In genomic region chr2:25607761-25608622, GRCm38 (mm10) we compare ENCODE assay signal across 8 mouse cellular contexts. TPM values are rescaled to one million over a fixed set of nuclear protein-coding genes. Genes with fewer than 3 reads are reported as not detected.
DNase-seq lines count a peak whose midpoint lies in the region; ATAC-seq and TF ChIP-seq lines count a peak whose summit lies in the region.

TSS of gene Rabl6 (minus strand) at chr2:25608521.

- peaks cover 43% of the 10 kb centered on the region for H3K27me3 ChIP-seq in E14TG2a.4 (ENCODE audit: insufficient read depth, low read length)
- H3K27me3 ChIP-seq in forebrain, embryonic 13.5 days = no peaks in the 10 kb centered on the region; the same call in 1 of the 2 replicates
- H3K27me3 ChIP-seq in liver, postnatal 0 days (ENCODE audit: insufficient read depth, low read length) = no peaks in the 10 kb centered on the region
- no peaks in the 10 kb centered on the region for H3K27me3 ChIP-seq in neural tube, embryonic 14.5 days (ENCODE audit: control insufficient read depth, insufficient read depth, low read length)

- H3K4me3 ChIP-seq in E14TG2a.4 (replicated peaks; ENCODE audit: low read length) = peak within 1 kb of the TSS; percentile 96
- peak within 1 kb of the TSS; percentile 100 for H3K4me3 ChIP-seq in forebrain, embryonic 13.5 days
- peak within 1 kb of the TSS; percentile 90 for H3K4me3 ChIP-seq in liver, postnatal 0 days (ENCODE audit: low read depth, low read length)
- peak within 1 kb of the TSS; percentile 100 for H3K4me3 ChIP-seq in neural tube, embryonic 14.5 days (ENCODE audit: low read depth, low read length)

- peak within 1 kb of the TSS; percentile 95 for H3K9ac ChIP-seq in forebrain, embryonic 13.5 days
- H3K9ac ChIP-seq in liver, postnatal 0 days (replicated peaks) = peak within 1 kb of the TSS; percentile 98
- H3K9ac ChIP-seq in neural tube, embryonic 14.5 days (replicated peaks; ENCODE audit: low read depth, low read length) = peak within 1 kb of the TSS; percentile 94

- H3K9me3 ChIP-seq in E14TG2a.4 (ENCODE audit: low read length) = no peaks in the 10 kb centered on the region
- H3K9me3 ChIP-seq in forebrain, embryonic 13.5 days (replicated peaks) = no peaks in the 10 kb centered on the region
- H3K9me3 ChIP-seq in liver, postnatal 0 days (ENCODE audit: low read length) = no peaks in the 10 kb centered on the region
- no peaks in the 10 kb centered on the region for H3K9me3 ChIP-seq in neural tube, embryonic 14.5 days (ENCODE audit: control insufficient read depth, low read length)

- peak within 1 kb of the TSS; percentile 73 for H3K4me2 ChIP-seq in forebrain, embryonic 13.5 days
- peak within 1 kb of the TSS; percentile 92 for H3K4me2 ChIP-seq in liver, postnatal 0 days (ENCODE audit: low read depth, low read length)
- H3K4me2 ChIP-seq in neural tube, embryonic 14.5 days (ENCODE audit: low read depth, low read length) = peak within 1 kb of the TSS; percentile 60

- peak; percentile 82 for DNase-seq in c-Kit-positive CD71-positive TER-119-positive erythroid progenitor cells, embryonic 14.5 days (ENCODE audit: low spot score)
- DNase-seq in heart, postnatal 10 days = peak; percentile 92 to 93
- peak; percentile 40 for DNase-seq in large intestine, adult 2 months (ENCODE audit: low read depth, low spot score)
- DNase-seq in liver, postnatal 0 days = peak; percentile 87
- DNase-seq in testis, postnatal 10 days (ENCODE audit: low spot score) = peak; percentile 92

- H3K27ac ChIP-seq in forebrain, embryonic 13.5 days = peak within 1 kb of the TSS; percentile 91
- H3K27ac ChIP-seq in liver, postnatal 0 days (ENCODE audit: low read depth) = peak within 1 kb of the TSS; percentile 91
- H3K27ac ChIP-seq in neural tube, embryonic 14.5 days (ENCODE audit: low read depth, low read length) = peak within 1 kb of the TSS; percentile 93

- H3K4me1 ChIP-seq in E14TG2a.4 (replicated peaks; ENCODE audit: low read depth, low read length) = peaks cover 15% of the 10 kb centered on the region
- H3K4me1 ChIP-seq in forebrain, embryonic 13.5 days = peaks cover 19% of the 10 kb centered on the region
- H3K4me1 ChIP-seq in liver, postnatal 0 days (ENCODE audit: insufficient read depth) = peaks cover 21% of the 10 kb centered on the region
- peaks cover 12% of the 10 kb centered on the region for H3K4me1 ChIP-seq in neural tube, embryonic 14.5 days (ENCODE audit: control insufficient read depth, insufficient read depth, low read length)

- TF ChIP-seq EP300 in liver, postnatal 0 days (IDR thresholded peaks at IDR 0.05; ENCODE audit: low read depth) = no peak

- peaks cover 8% of the 10 kb centered on the region for H3K36me3 ChIP-seq in E14TG2a.4 (ENCODE audit: insufficient read depth, low read length)
- peaks cover 4% of the 10 kb centered on the region; the same call in 1 of the 2 replicates for H3K36me3 ChIP-seq in forebrain, embryonic 13.5 days (ENCODE audit: poor library complexity, severe bottlenecking)
- no peaks in the 10 kb centered on the region for H3K36me3 ChIP-seq in liver, postnatal 0 days (replicated peaks; ENCODE audit: insufficient read depth, low read length)
- H3K36me3 ChIP-seq in neural tube, embryonic 14.5 days (ENCODE audit: control insufficient read depth, insufficient read depth, low read length) = no peaks in the 10 kb centered on the region

- under 1% methylated on average over 78 of the region's 80 CpGs for WGBS in forebrain, embryonic 13.5 days
- WGBS in large intestine, adult 2 months = under 1% methylated on average over 80 of the region's 80 CpGs
- WGBS in liver, postnatal 0 days (ENCODE audit: insufficient replicate concordance) = under 1% methylated on average over 77 of the region's 80 CpGs
- WGBS in neural tube, embryonic 14.5 days = under 1% methylated on average over 78 of the region's 80 CpGs

- intact Hi-C loops in heart, postnatal 10 days (cut with DNase I) = no loop called here

- TF ChIP-seq CTCF in E14TG2a.4 (conservative IDR thresholded peaks at IDR 0.05; ENCODE audit: low read length) = no peak
- TF ChIP-seq CTCF in liver, postnatal 0 days (IDR thresholded peaks at IDR 0.05; ENCODE audit: low read depth) = no peak

- ATAC-seq in forebrain, embryonic 13.5 days = peak; percentile 95
- ATAC-seq in liver, postnatal 0 days = peak; percentile 93
- peak; percentile 93 for ATAC-seq in neural tube, embryonic 14.5 days (ENCODE audit: low read depth)

RNA-seq across cellular contexts. Expression of gene Rabl6, which starts in this region (rescaled TPM):
- polyA plus RNA-seq in forebrain, embryonic 13.5 days (2015; fragmentation: Nextera tagmentation; extraction: Ambion mirVana) = 71.7 and 72.5 TPM in 2 replicates
- 10 to 100 TPM; 49.4 to 57.6 TPM for total RNA-seq in heart, postnatal 10 days (2021)
- 35.8 and 52.6 TPM in 2 replicates for polyA plus RNA-seq in large intestine, adult 2 months (2012; rRNA removed)
- polyA plus RNA-seq in liver, postnatal 0 days (2015; fragmentation: Nextera tagmentation; extraction: Ambion mirVana) = 11.0 and 13.5 TPM in 2 replicates
- 64.2 and 66.6 TPM in 2 replicates for polyA plus RNA-seq in neural tube, embryonic 14.5 days (2014; fragmentation: Nextera tagmentation; extraction: Ambion mirVana)

Comparison
In these comparisons a context has a peak if more than half of its experiments do, and no peak if none do; other contexts are left out.
1. Peak in every context shown above with its lines: DNase-seq, ATAC-seq, H3K4me3 ChIP-seq and H3K27ac ChIP-seq.
2. DNase-seq: peak in every context shown above with its lines; median percentile 92 in heart, postnatal 10 days; 92 in testis, postnatal 10 days; 87 in liver, postnatal 0 days; 82 in c-Kit-positive CD71-positive TER-119-positive erythroid progenitor cells, embryonic 14.5 days; 40 in large intestine, adult 2 months.